Mouse (Mus musculus) embryonic stem cell, embryonic (primary cell): ENCODE data around the gene Dmac2.

ENCODE experiments used
- CTCF ChIA-PET, 4 experiments: fragments of 300-600 bp in 2 of 4; fragments of 350-600 bp in 2 of 4; sonication (Branson Sonifier 250); formaldehyde crosslinking; loops; one replicate each; lab custom pipeline; 2022; ENCODE audit warnings: inconsistent platforms in 2 of 4; lab: Charles Lee
- POLR2A ChIA-PET, 4 experiments: fragments of 300-600 bp in 2 of 4; fragments of 350-600 bp in 2 of 4; sonication (Branson Sonifier 250); formaldehyde crosslinking; loops; one replicate each; lab custom pipeline; 2022; ENCODE audit warnings: antibody characterized with exemption in 4 of 4, inconsistent platforms in 1 of 4; lab: Charles Lee

Gene Dmac2

GRCm38 (mm10) chr7:25610056-25610455 is 9.2 kb upstream of the Dmac2 start:
- POLR2A ChIA-PET = interaction anchor here in 1 of 4 experiments (1.2 kb wide), 1 partner anchor 9 kb away, joined by 5 read pairs; the partner anchor contains the start of gene Dmac2
- CTCF ChIA-PET = interaction anchor here in 2 of 4 experiments (0.7 to 1.6 kb wide), 3 partner anchors 10 to 133 kb away, joined by 3 to 5 read pairs (median 5); partner anchors contain the start of gene Ceacam1 (in 1 of the 2)

GRCm38 (mm10) chr7:25611501-25611900 is 7.7 kb upstream of the Dmac2 start:
- ChIA-PET POLR2A (interaction anchor here in 2 of 4 experiments (0.6 to 1.4 kb wide), 4 partner anchors 12 to 423 kb away, joined by 3 read pairs; no protein-coding TSS in a partner anchor), CTCF (no interaction called here)

GRCm38 (mm10) chr7:25614086-25614485 is 5.1 kb upstream of the Dmac2 start:
- ChIA-PET POLR2A (interaction anchor here in 1 of 4 experiments (0.5 kb wide), 1 partner anchor 13 kb away, joined by 4 read pairs; no protein-coding TSS in a partner anchor), CTCF (interaction anchor here in 1 of 4 experiments (0.6 kb wide), 1 partner anchor 205 kb away, joined by 6 read pairs; no protein-coding TSS in a partner anchor)

- CTCF ChIA-PET = interaction anchor here in 2 of 4 experiments (0.7 to 1.1 kb wide), 3 partner anchors 9 to 190 kb away, joined by 4 to 10 read pairs (median 7); no protein-coding TSS in a partner anchor
- POLR2A ChIA-PET = interaction anchor here in 2 of 4 experiments (0.5 to 1.6 kb wide), 4 partner anchors 10 to 218 kb away, joined by 3 to 4 read pairs (median 4); no protein-coding TSS in a partner anchor
Measured at GRCm38 (mm10) chr7:25614831-25615705, 4.1 kb upstream of the Dmac2 start.

GRCm38 (mm10) chr7:25615706-25616011 is 3.6 kb upstream of the Dmac2 start, which contains the start of gene Erich4:
TSS of gene Erich4 (minus strand) at chr7:25615892.
- CTCF ChIA-PET = interaction anchor here in 1 of 4 experiments (1.1 to 1.6 kb wide), 2 partner anchors 8 to 16 kb away, joined by 3 to 7 read pairs; no protein-coding TSS in a partner anchor
- POLR2A ChIA-PET = interaction anchor here in 2 of 4 experiments (0.5 to 1.6 kb wide), 4 partner anchors 9 to 219 kb away, joined by 3 to 4 read pairs (median 4); no protein-coding TSS in a partner anchor

- POLR2A ChIA-PET = interaction anchor here in 3 of 4 experiments (0.6 to 1.2 kb wide), 6 partner anchors 40 to 1090 kb away, joined by 3 to 5 read pairs (median 3); partner anchors contain the start of gene Cxcl17 (in 1 of the 3)
- CTCF ChIA-PET = interaction anchor here in 3 of 4 experiments (0.6 to 0.9 kb wide), 5 partner anchors 18 to 800 kb away, joined by 3 to 6 read pairs (median 4); no protein-coding TSS in a partner anchor
Measured at GRCm38 (mm10) chr7:25617376-25618160, 1.6 kb upstream of the Dmac2 start.

GRCm38 (mm10) chr7:25619722-25619991 is 443 bp downstream of the Dmac2 start:
- ChIA-PET POLR2A (interaction anchor here in 2 of 4 experiments (0.6 to 2.8 kb wide), 21 partner anchors 8 to 196 kb away, joined by 3 to 10 read pairs (median 4); partner anchors contain the start of genes B9d2 (in 1 of the 2), Bckdha (in 1 of the 2), Exosc5 (in 1 of the 2) and Tmem91 (in 1 of the 2)), CTCF (interaction anchor here in 1 of 4 experiments (1.3 kb wide), 1 partner anchor 80 kb away, joined by 3 read pairs; no protein-coding TSS in a partner anchor)

GRCm38 (mm10) chr7:25620101-25620500 is 887 bp downstream of the Dmac2 start:
- CTCF ChIA-PET = no interaction called here
- POLR2A ChIA-PET = interaction anchor here in 2 of 4 experiments (0.8 to 2.8 kb wide), 14 partner anchors 18 to 179 kb away, joined by 3 to 10 read pairs (median 4); partner anchors contain the start of gene B9d2 (in 1 of the 2)

- ChIA-PET CTCF (interaction anchor here in 1 of 4 experiments (0.7 kb wide), 1 partner anchor 99 kb away, joined by 3 read pairs; no protein-coding TSS in a partner anchor), POLR2A (interaction anchor here in 2 of 4 experiments (0.6 to 2.8 kb wide), 5 partner anchors 10 to 180 kb away, joined by 3 to 10 read pairs (median 3); partner anchors contain the start of gene B9d2 (in 1 of the 2))
Measured at GRCm38 (mm10) chr7:25620751-25621150, 1.5 kb downstream of the Dmac2 start.

GRCm38 (mm10) chr7:25623857-25624370 is 4.7 kb downstream of the Dmac2 start:
- POLR2A ChIA-PET = interaction anchor here (0.6 to 2.1 kb wide), 15 partner anchors 8 to 613 kb away, joined by 3 to 7 read pairs (median 3); partner anchors contain the start of genes Bckdha (in 2 of the 4), Exosc5 (in 2 of the 4), B9d2 (in 1 of the 4) and Erich4 (in 1 of the 4)

GRCm38 (mm10) chr7:25624851-25625250 is 5.6 kb downstream of the Dmac2 start:
- POLR2A ChIA-PET = interaction anchor here in 3 of 4 experiments (1.1 to 2.1 kb wide), 13 partner anchors 9 to 56 kb away, joined by 3 to 8 read pairs (median 4); partner anchors contain the start of genes Bckdha (in 2 of the 3), Exosc5 (in 2 of the 3), B9d2 (in 1 of the 3) and Erich4 (in 1 of the 3)
- CTCF ChIA-PET = interaction anchor here in 2 of 4 experiments (0.6 to 2.4 kb wide), 4 partner anchors 13 to 215 kb away, joined by 3 to 13 read pairs (median 3); no protein-coding TSS in a partner anchor

More at GRCm38 (mm10) chr7:25623857-25624370, 4.7 kb downstream of the Dmac2 start:
- CTCF ChIA-PET = interaction anchor here in 1 of 4 experiments (0.6 to 1.3 kb wide), 3 partner anchors 8 to 214 kb away, joined by 3 to 7 read pairs (median 3); partner anchors contain the start of gene Erich4

- CTCF ChIA-PET = interaction anchor here in 3 of 4 experiments (0.5 to 2.4 kb wide), 6 partner anchors 12 to 93 kb away, joined by 3 to 13 read pairs (median 4); no protein-coding TSS in a partner anchor
- POLR2A ChIA-PET = interaction anchor here in 3 of 4 experiments (0.6 to 2.1 kb wide), 8 partner anchors 12 to 190 kb away, joined by 3 to 8 read pairs (median 4); no protein-coding TSS in a partner anchor
Measured at GRCm38 (mm10) chr7:25625594-25626250, 6.5 kb downstream of the Dmac2 start.

- CTCF ChIA-PET = interaction anchor here (0.6 to 2.4 kb wide), 5 partner anchors 21 to 1154 kb away, joined by 4 to 13 read pairs (median 5); no protein-coding TSS in a partner anchor
- POLR2A ChIA-PET = interaction anchor here in 3 of 4 experiments (0.7 to 1.9 kb wide), 9 partner anchors 8 to 359 kb away, joined by 3 to 6 read pairs (median 4); partner anchors contain the start of genes B9d2 (in 1 of the 3), Cic (in 1 of the 3) and Dmac2 (in 1 of the 3)
Measured at GRCm38 (mm10) chr7:25626509-25627430, 7.6 kb downstream of the Dmac2 start, which contains the start of gene B3gnt8. TSS of gene B3gnt8 (plus strand) at chr7:25626654.

GRCm38 (mm10) chr7:25627431-25628322 is 8.5 kb downstream of the Dmac2 start:
- CTCF ChIA-PET = interaction anchor here in 3 of 4 experiments (0.6 to 1.4 kb wide), 6 partner anchors 47 to 1155 kb away, joined by 4 to 8 read pairs (median 4); partner anchors contain the start of gene Tmem91 (in 1 of the 3)
- POLR2A ChIA-PET = interaction anchor here in 3 of 4 experiments (0.6 to 1.5 kb wide), 10 partner anchors 9 to 360 kb away, joined by 3 to 5 read pairs (median 3); partner anchors contain the start of genes B9d2 (in 1 of the 3), Bckdha (in 1 of the 3), Cic (in 1 of the 3) and Dmac2 (in 1 of the 3)
